Mouse (Mus musculus): ENCODE measurements around the gene 4932438H23Rik. TPM values are rescaled to one million over a fixed set of nuclear protein-coding genes. Genes with fewer than 3 reads are reported as not detected.

4932438H23Rik gene
- polyA plus RNA-seq, 1 experiment, result 38.8 TPM

- no peaks in the 10 kb centered on the region for H3K27me3 ChIP-seq (ENCODE audit: control insufficient read depth, insufficient read depth, low read length)
- peaks cover 12% of the 10 kb centered on the region for H3K4me1 ChIP-seq (ENCODE audit: control insufficient read depth, insufficient read depth, low read length)
- no peak overlapping the region for H3K27ac ChIP-seq (ENCODE audit: control insufficient read depth, insufficient read depth, low read depth, low read length)
These were observed 5.6 kb upstream of the 4932438H23Rik start for GRCm38 (mm10) chr16:91100484-91100883.

GRCm38 (mm10) chr16:91099444-91100065, 4.6 kb upstream of the 4932438H23Rik start:
- Histone ChIP-seq H3K27me3 (ENCODE audit: control insufficient read depth, insufficient read depth, low read length) (no peaks in the 10 kb centered on the region), H3K4me3 (ENCODE audit: control insufficient read depth, low read depth, low read length) (no peak overlapping the region), H3K27ac (ENCODE audit: control insufficient read depth, insufficient read depth, low read depth, low read length) (no peak overlapping the region)

More at GRCm38 (mm10) chr16:91100484-91100883, 5.6 kb upstream of the 4932438H23Rik start:
- Histone ChIP-seq H3K36me3 (ENCODE audit: control insufficient read depth, insufficient read depth, low read length) (no peaks in the 10 kb centered on the region), H3K4me3 (ENCODE audit: control insufficient read depth, low read depth, low read length) (no peak overlapping the region)
- TF ChIP-seq CTCF (IDR thresholded peaks at IDR 0.05; ENCODE audit: control insufficient read depth, insufficient read depth, insufficient replicate concordance, low read depth, low read length) (no peak), POLR2A (IDR thresholded peaks at IDR 0.05; ENCODE audit: control insufficient read depth, low read depth, low read length) (no peak)

GRCm38 (mm10) chr16:91097858-91098257, 2.9 kb upstream of the 4932438H23Rik start:
- peak; percentile 50; the same call in 1 of the 2 replicates for TF ChIP-seq POLR2A (IDR thresholded peaks at IDR 0.05; ENCODE audit: control insufficient read depth, low read depth, low read length)
- TF ChIP-seq CTCF (IDR thresholded peaks at IDR 0.05; ENCODE audit: control insufficient read depth, insufficient read depth, insufficient replicate concordance, low read depth, low read length), result no peak
- H3K27ac ChIP-seq (ENCODE audit: control insufficient read depth, insufficient read depth, low read depth, low read length), result no peak overlapping the region
- H3K27me3 ChIP-seq (ENCODE audit: control insufficient read depth, insufficient read depth, low read length), result no peaks in the 10 kb centered on the region
- H3K4me3 ChIP-seq (ENCODE audit: control insufficient read depth, low read depth, low read length), result peak overlapping the region; percentile 93
- H3K4me1 ChIP-seq (ENCODE audit: control insufficient read depth, insufficient read depth, low read length), result peaks cover 8% of the 10 kb centered on the region
- H3K36me3 ChIP-seq (ENCODE audit: control insufficient read depth, insufficient read depth, low read length), result no peaks in the 10 kb centered on the region

More at GRCm38 (mm10) chr16:91099444-91100065, 4.6 kb upstream of the 4932438H23Rik start:
- no peak for TF ChIP-seq POLR2A (IDR thresholded peaks at IDR 0.05; ENCODE audit: control insufficient read depth, low read depth, low read length)
- no peak for TF ChIP-seq CTCF (IDR thresholded peaks at IDR 0.05; ENCODE audit: control insufficient read depth, insufficient read depth, insufficient replicate concordance, low read depth, low read length)
- Histone ChIP-seq H3K4me1 (ENCODE audit: control insufficient read depth, insufficient read depth, low read length) (peaks cover 12% of the 10 kb centered on the region), H3K36me3 (ENCODE audit: control insufficient read depth, insufficient read depth, low read length) (no peaks in the 10 kb centered on the region)

GRCm38 (mm10) chr16:91096984-91097506, 2.1 kb upstream of the 4932438H23Rik start:
- Histone ChIP-seq H3K4me1 (ENCODE audit: control insufficient read depth, insufficient read depth, low read length) (peaks cover 8% of the 10 kb centered on the region), H3K27me3 (ENCODE audit: control insufficient read depth, insufficient read depth, low read length) (no peaks in the 10 kb centered on the region), H3K4me3 (ENCODE audit: control insufficient read depth, low read depth, low read length) (no peak overlapping the region), H3K27ac (ENCODE audit: control insufficient read depth, insufficient read depth, low read depth, low read length) (no peak overlapping the region), H3K36me3 (ENCODE audit: control insufficient read depth, insufficient read depth, low read length) (no peaks in the 10 kb centered on the region)
- TF ChIP-seq POLR2A (IDR thresholded peaks at IDR 0.05; ENCODE audit: control insufficient read depth, low read depth, low read length) (no peak), CTCF (IDR thresholded peaks at IDR 0.05; ENCODE audit: control insufficient read depth, insufficient read depth, insufficient replicate concordance, low read depth, low read length) (no peak)

- Histone ChIP-seq H3K4me3 (ENCODE audit: control insufficient read depth, low read depth, low read length) (no peak overlapping the region), H3K4me1 (ENCODE audit: control insufficient read depth, insufficient read depth, low read length) (peaks cover 8% of the 10 kb centered on the region), H3K27ac (ENCODE audit: control insufficient read depth, insufficient read depth, low read depth, low read length) (no peak overlapping the region), H3K36me3 (ENCODE audit: control insufficient read depth, insufficient read depth, low read length) (no peaks in the 10 kb centered on the region), H3K27me3 (ENCODE audit: control insufficient read depth, insufficient read depth, low read length) (no peaks in the 10 kb centered on the region)
- no peak for TF ChIP-seq CTCF (IDR thresholded peaks at IDR 0.05; ENCODE audit: control insufficient read depth, insufficient read depth, insufficient replicate concordance, low read depth, low read length)
- TF ChIP-seq POLR2A (IDR thresholded peaks at IDR 0.05; ENCODE audit: control insufficient read depth, low read depth, low read length), result no peak
These were observed 1.1 kb upstream of the 4932438H23Rik start for GRCm38 (mm10) chr16:91096016-91096415.

- no peak overlapping the region for H3K27ac ChIP-seq (ENCODE audit: control insufficient read depth, insufficient read depth, low read depth, low read length)
- TF ChIP-seq POLR2A (IDR thresholded peaks at IDR 0.05; ENCODE audit: control insufficient read depth, low read depth, low read length), result no peak
- TF ChIP-seq CTCF (IDR thresholded peaks at IDR 0.05; ENCODE audit: control insufficient read depth, insufficient read depth, insufficient replicate concordance, low read depth, low read length), result no peak
- no peaks in the 10 kb centered on the region for H3K36me3 ChIP-seq (ENCODE audit: control insufficient read depth, insufficient read depth, low read length)
- no peak overlapping the region for H3K4me3 ChIP-seq (ENCODE audit: control insufficient read depth, low read depth, low read length)
- H3K4me1 ChIP-seq (ENCODE audit: control insufficient read depth, insufficient read depth, low read length), result peaks cover 8% of the 10 kb centered on the region
- no peaks in the 10 kb centered on the region; the same call in 1 of the 2 replicates for H3K27me3 ChIP-seq (ENCODE audit: control insufficient read depth, insufficient read depth, low read length)
These were observed 8.1 kb downstream of the 4932438H23Rik start for GRCm38 (mm10) chr16:91086642-91087306.

GRCm38 (mm10) chr16:91085239-91085825, 9.6 kb downstream of the 4932438H23Rik start:
- Histone ChIP-seq H3K27ac (ENCODE audit: control insufficient read depth, insufficient read depth, low read depth, low read length) (no peak overlapping the region), H3K4me3 (ENCODE audit: control insufficient read depth, low read depth, low read length) (no peak overlapping the region), H3K36me3 (ENCODE audit: control insufficient read depth, insufficient read depth, low read length) (no peaks in the 10 kb centered on the region), H3K4me1 (ENCODE audit: control insufficient read depth, insufficient read depth, low read length) (peaks cover 8% of the 10 kb centered on the region), H3K27me3 (ENCODE audit: control insufficient read depth, insufficient read depth, low read length) (no peaks in the 10 kb centered on the region; the same call in 1 of the 2 replicates)
- TF ChIP-seq CTCF (IDR thresholded peaks at IDR 0.05; ENCODE audit: control insufficient read depth, insufficient read depth, insufficient replicate concordance, low read depth, low read length) (no peak), POLR2A (IDR thresholded peaks at IDR 0.05; ENCODE audit: control insufficient read depth, low read depth, low read length) (no peak)

All from testis, adult 2 months (tissue).